Mouse (Mus musculus) megakaryocyte, adult 5-6 weeks (primary cell): ENCODE results near the gene Pknox2. TPM values are rescaled to one million over a fixed set of nuclear protein-coding genes. Genes with fewer than 3 reads are reported as not detected.

Source experiments
- ATAC-seq: 2 replicates; pipeline ENCODE4 v1.8.0; 2016; ENCODE audit warnings: mild to moderate bottlenecking, inconsistent platforms; ENCODE audit not compliant: poor library complexity, severe bottlenecking
- total RNA-seq, 2 experiments: library from RNA; stranded (forward) in 1 of 2; stranded (reverse) in 1 of 2; fragments of 153-499, 151-499 nt in 1 of 2; fragments of 221-1000, 200-1000 nt in 1 of 2; gene quantifications; 2 replicates each; pipeline versions ENCODE4 v1.2.3 to v1.2.4; 2015 to 2017

Gene Pknox2
- total RNA-seq, 2 experiments from 2014 or later = 0.04 to 0.16 TPM

- ATAC-seq = no peak
Observed at GRCm38 (mm10) chr9:36950271-36951132, 196.7 kb downstream of the Pknox2 start.

- ATAC-seq = no peak
Observed at GRCm38 (mm10) chr9:36948181-36948580, 199.0 kb downstream of the Pknox2 start.

- no peak for ATAC-seq
Observed at GRCm38 (mm10) chr9:36947056-36947694, 200.0 kb downstream of the Pknox2 start.

GRCm38 (mm10) chr9:36944843-36945242, 202.4 kb downstream of the Pknox2 start:
- no peak for ATAC-seq

- ATAC-seq = no peak
Observed at GRCm38 (mm10) chr9:36942561-36942960, 204.6 kb downstream of the Pknox2 start.

GRCm38 (mm10) chr9:36942131-36942530, 205.1 kb downstream of the Pknox2 start:
- no peak for ATAC-seq

- no peak for ATAC-seq
Observed at GRCm38 (mm10) chr9:36941565-36941964, 205.6 kb downstream of the Pknox2 start.

GRCm38 (mm10) chr9:36938601-36939078, 208.6 kb downstream of the Pknox2 start:
- ATAC-seq = no peak

GRCm38 (mm10) chr9:36933813-36934493, 213.3 kb downstream of the Pknox2 start:
- ATAC-seq = no peak

GRCm38 (mm10) chr9:36932950-36933812, 214.0 kb downstream of the Pknox2 start:
- ATAC-seq = no peak

- ATAC-seq = no peak
Observed at GRCm38 (mm10) chr9:36931657-36932056, 215.6 kb downstream of the Pknox2 start.

GRCm38 (mm10) chr9:36923753-36924152, 223.5 kb downstream of the Pknox2 start:
- no peak for ATAC-seq

GRCm38 (mm10) chr9:36921718-36922415, 225.3 kb downstream of the Pknox2 start:
- no peak for ATAC-seq

GRCm38 (mm10) chr9:36919472-36919871, 227.7 kb downstream of the Pknox2 start:
- no peak for ATAC-seq

- no peak for ATAC-seq
Observed at GRCm38 (mm10) chr9:36918582-36918981, 228.6 kb downstream of the Pknox2 start.

GRCm38 (mm10) chr9:36916915-36917314, 230.3 kb downstream of the Pknox2 start:
- no peak for ATAC-seq

- peak; percentile 86 for ATAC-seq
Observed at GRCm38 (mm10) chr9:36916362-36916761, 230.8 kb downstream of the Pknox2 start.

GRCm38 (mm10) chr9:36905452-36905851, 241.8 kb downstream of the Pknox2 start:
- ATAC-seq = no peak

- no peak for ATAC-seq
Observed at GRCm38 (mm10) chr9:36900464-36900863, 246.7 kb downstream of the Pknox2 start.

GRCm38 (mm10) chr9:36898560-36898959, 248.6 kb downstream of the Pknox2 start:
- ATAC-seq = no peak
